Mouse (Mus musculus) kidney, adult 2 months (tissue): ENCODE data around the gene Cabp1. TPM values are rescaled to one million over a fixed set of nuclear protein-coding genes. Genes with fewer than 3 reads are reported as not detected.

Experiments used
- DNase-seq: peaks from one replicate; pipeline ENCODE4 v3.0.0; 2021
- H3K27ac ChIP-seq: fragments of 200-500 bp; 2 replicates; pipeline ENCODE4 v1.5.1; 2012; ENCODE audit warnings: low read depth, low read length, control low read depth, inconsistent platforms; ENCODE audit not compliant: insufficient read depth
- H3K27me3 ChIP-seq: fragments of 200-500 bp; replicated peaks from 2 replicates; pipeline ENCODE4 v1.6.1; 2012; ENCODE audit warnings: mild to moderate bottlenecking, moderate library complexity, low read length, inconsistent platforms; ENCODE audit not compliant: control insufficient read depth, insufficient read depth
- H3K36me3 ChIP-seq: fragments of 200-500 bp; 2 replicates; pipeline ENCODE4 v1.6.1; 2012; ENCODE audit warnings: mild to moderate bottlenecking, moderate library complexity, low read length, inconsistent platforms; ENCODE audit not compliant: control insufficient read depth, insufficient read depth
- H3K4me1 ChIP-seq: fragments of 200-500 bp; 2 replicates; pipeline ENCODE4 v1.6.1; 2011; ENCODE audit warnings: low read length; ENCODE audit not compliant: control insufficient read depth, insufficient read depth
- H3K4me3 ChIP-seq: fragments of 200-500 bp; 2 replicates; pipeline ENCODE4 v1.5.1; 2011; ENCODE audit warnings: mild to moderate bottlenecking, low read depth, low read length, control low read depth; ENCODE audit not compliant: insufficient read depth
- CTCF ChIP-seq: fragments of 200-500 bp; conservative IDR thresholded peaks from 2 replicates; pipeline ENCODE4 v1.5.1; 2011; ENCODE audit warnings: low read depth, mild to moderate bottlenecking, control low read depth, low read length, moderate library complexity, mixed read lengths; ENCODE audit not compliant: insufficient read depth, insufficient read length
- POLR2A ChIP-seq: fragments of 200-500 bp; IDR thresholded peaks from one replicate; pipeline ENCODE4 v1.6.1; 2011; ENCODE audit warnings: low read depth, low read length, control low read depth
- whole genome bisulfite sequencing: fragments of 180-500 bp; shearing (Covaris S2); methylation state at CpG from one replicate; pipeline ENCODE4 v1.1.7; 2018; 5-methylcytosine and 5-hydroxymethylcytosine counted together
- polyA plus RNA-seq: library from polyadenylated mRNA; depleted of rRNA; stranded (reverse); fragments of >200 nt; gene quantifications from 2 replicates; pipeline ENCODE4 v1.2.3, GENCODE M21; 2012

Gene Cabp1
- polyA plus RNA-seq, 1 experiment, result 1.7 TPM

- H3K27me3 ChIP-seq, result no peaks in the 10 kb centered on the region
- no peak overlapping the region for H3K27ac ChIP-seq
- no peaks in the 10 kb centered on the region for H3K36me3 ChIP-seq
- no peak overlapping the region for H3K4me3 ChIP-seq
- H3K4me1 ChIP-seq, result no peaks in the 10 kb centered on the region
- DNase-seq, result peak; percentile 51
- 40% methylated on average over 15 of the region's 15 CpGs for WGBS
- TF ChIP-seq CTCF (no peak), POLR2A (no peak)
These were observed 9.5 kb downstream of the Cabp1 start for GRCm38 (mm10) chr5:115184726-115185125.

GRCm38 (mm10) chr5:115183482-115183881 lies 10.7 kb downstream of the Cabp1 start:
- H3K4me3 ChIP-seq, result no peak overlapping the region
- no peaks in the 10 kb centered on the region for H3K4me1 ChIP-seq
- no peaks in the 10 kb centered on the region for H3K27me3 ChIP-seq
- TF ChIP-seq POLR2A (no peak), CTCF (no peak)
- 69% methylated on average over 10 of the region's 10 CpGs for WGBS
- no peak overlapping the region for H3K27ac ChIP-seq
- no peaks in the 10 kb centered on the region for H3K36me3 ChIP-seq
- DNase-seq, result no peak

DNA sequence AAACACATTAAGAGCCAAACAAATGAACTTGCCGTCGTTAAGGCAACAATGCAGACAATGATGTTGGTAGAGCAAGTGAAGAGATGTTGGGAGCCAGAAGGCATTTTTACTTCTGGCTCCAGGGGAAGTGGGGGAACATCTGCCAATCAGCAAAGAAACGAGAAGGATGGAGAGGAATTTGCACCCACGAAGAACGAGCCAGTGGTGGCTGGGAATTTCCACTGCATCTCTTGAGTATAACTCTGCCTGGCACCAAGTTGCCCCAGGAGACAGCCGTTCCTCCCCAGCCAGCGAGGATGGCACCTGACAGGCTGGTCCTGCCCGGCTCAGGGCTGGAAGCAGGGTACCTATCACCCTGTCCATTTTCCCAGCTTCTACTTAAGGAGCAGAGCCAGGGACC lies 11.3 kb downstream of the Cabp1 start:
- no peak overlapping the region for H3K4me3 ChIP-seq
- no peaks in the 10 kb centered on the region for H3K36me3 ChIP-seq
- H3K4me1 ChIP-seq, result no peaks in the 10 kb centered on the region
- no peaks in the 10 kb centered on the region for H3K27me3 ChIP-seq
- 79% methylated on average over 8 of the region's 8 CpGs for WGBS
- no peak for TF ChIP-seq CTCF
- no peak overlapping the region for H3K27ac ChIP-seq
- DNase-seq, result no peak

GRCm38 (mm10) chr5:115181248-115181940 lies 12.8 kb downstream of the Cabp1 start:
- WGBS, result 63% methylated on average over 13 of the region's 13 CpGs
- Histone ChIP-seq H3K4me1 (no peaks in the 10 kb centered on the region), H3K27me3 (no peaks in the 10 kb centered on the region), H3K36me3 (no peaks in the 10 kb centered on the region), H3K27ac (no peak overlapping the region), H3K4me3 (no peak overlapping the region)
- TF ChIP-seq CTCF, result no peak
- no peak for TF ChIP-seq POLR2A
- DNase-seq, result peak; percentile 83

DNA sequence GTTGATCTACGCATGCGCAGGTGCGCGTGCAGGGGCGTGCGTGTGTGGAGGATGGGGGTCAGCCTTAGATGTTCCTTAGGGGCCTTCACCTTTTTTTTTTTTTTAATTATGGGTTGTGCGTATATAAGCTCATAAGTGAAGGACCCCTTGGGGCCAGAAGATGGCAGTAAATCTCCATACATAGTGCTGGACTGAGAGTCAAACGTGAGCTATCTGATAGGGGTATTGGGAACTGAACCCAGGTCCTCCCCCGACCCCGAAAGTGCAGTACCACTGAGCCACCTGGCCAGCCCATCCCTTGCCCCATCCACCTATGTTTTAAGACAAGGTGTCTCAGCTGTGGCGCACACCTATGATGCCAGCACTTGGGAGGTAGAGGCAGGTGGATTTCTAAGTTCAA lies 14.6 kb downstream of the Cabp1 start:
- WGBS, result 96% methylated on average over 11 of the region's 11 CpGs
- H3K4me1 ChIP-seq, result no peaks in the 10 kb centered on the region
- DNase-seq, result no peak
- H3K27ac ChIP-seq, result no peak overlapping the region
- TF ChIP-seq POLR2A (no peak), CTCF (no peak)
- H3K36me3 ChIP-seq, result no peaks in the 10 kb centered on the region
- H3K4me3 ChIP-seq, result no peak overlapping the region
- no peaks in the 10 kb centered on the region for H3K27me3 ChIP-seq

DNA sequence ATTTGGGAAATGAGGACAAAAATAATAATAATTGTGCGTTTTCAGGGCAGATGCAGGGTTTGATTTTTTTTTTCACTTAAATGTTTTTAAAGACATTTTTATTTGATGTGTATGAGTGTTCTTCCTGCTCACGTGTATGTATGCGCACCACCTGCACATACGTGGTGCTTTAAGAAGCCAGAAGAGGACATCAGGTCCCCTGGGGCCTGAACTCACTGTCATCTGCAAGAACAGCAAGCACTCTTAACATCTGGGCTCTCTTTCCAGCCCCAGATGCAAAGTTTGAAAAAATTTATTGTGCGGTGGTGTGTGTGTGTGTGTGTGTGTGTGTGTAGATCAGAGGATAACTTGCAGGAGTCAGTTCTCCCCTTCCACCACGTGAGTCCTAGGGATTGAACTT lies 16.3 kb downstream of the Cabp1 start:
- H3K27ac ChIP-seq, result no peak overlapping the region
- no peaks in the 10 kb centered on the region for H3K4me1 ChIP-seq
- no peaks in the 10 kb centered on the region for H3K27me3 ChIP-seq
- no peak overlapping the region for H3K4me3 ChIP-seq
- TF ChIP-seq POLR2A, result no peak
- TF ChIP-seq CTCF, result no peak
- H3K36me3 ChIP-seq, result no peaks in the 10 kb centered on the region
- WGBS, result 81% methylated on average over 6 of the region's 6 CpGs
- no peak for DNase-seq

- H3K36me3 ChIP-seq, result no peaks in the 10 kb centered on the region
- no peak for TF ChIP-seq POLR2A
- TF ChIP-seq CTCF, result peak; percentile 46
- no peaks in the 10 kb centered on the region for H3K4me1 ChIP-seq
- WGBS, result 88% methylated on average over 1 of the region's 1 CpGs
- H3K27ac ChIP-seq, result no peak overlapping the region
- no peak for DNase-seq
- no peaks in the 10 kb centered on the region for H3K27me3 ChIP-seq
- no peak overlapping the region for H3K4me3 ChIP-seq
These were observed 19.6 kb downstream of the Cabp1 start for GRCm38 (mm10) chr5:115174554-115174953.
